Mouse (Mus musculus) 416B (cell line): Measurements from ENCODE around the gene Nck1.

Experiments
- DNase-seq: peaks from one replicate; pipeline ENCODE4 v3.0.0; 2011; ENCODE audit warnings: low read depth

Gene Nck1

DNA sequence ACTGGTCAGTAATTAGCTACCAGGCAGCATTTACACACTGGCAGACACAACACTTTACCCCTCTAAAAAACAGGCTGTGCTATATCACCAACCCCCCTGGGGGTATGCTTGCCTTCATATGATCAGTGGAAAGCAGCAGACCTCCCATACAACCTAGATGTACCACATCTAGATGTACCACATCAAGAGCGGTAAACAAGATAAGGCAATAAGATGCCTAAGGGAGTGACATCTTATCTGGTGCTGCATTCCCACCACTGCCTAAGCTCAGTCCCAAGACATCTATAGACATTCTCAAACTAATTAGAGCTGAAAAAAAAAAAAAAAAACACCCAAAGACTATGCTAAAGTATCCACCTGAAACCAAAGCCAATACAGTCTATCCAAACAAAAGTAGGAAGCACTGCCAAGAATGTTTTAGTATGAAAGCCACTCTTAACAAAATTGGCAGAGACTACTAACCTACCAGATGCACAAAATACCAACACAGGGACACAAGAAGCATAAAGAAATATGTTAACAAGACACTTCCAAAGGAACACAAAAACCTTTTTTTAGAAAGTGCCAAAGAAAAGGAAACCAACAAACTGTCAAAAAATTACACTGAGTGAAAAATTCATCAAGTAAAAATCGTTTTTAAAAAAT lies 10.2 kb downstream of the Nck1 start:
- no peak for DNase-seq

GRCm38 (mm10) chr9:100534686-100535085 lies 11.2 kb downstream of the Nck1 start:
- no peak for DNase-seq

- DNase-seq = no peak
These were observed 13.0 kb downstream of the Nck1 start for GRCm38 (mm10) chr9:100532847-100533505.

GRCm38 (mm10) chr9:100531296-100531695 lies 14.6 kb downstream of the Nck1 start:
- no peak for DNase-seq

DNA sequence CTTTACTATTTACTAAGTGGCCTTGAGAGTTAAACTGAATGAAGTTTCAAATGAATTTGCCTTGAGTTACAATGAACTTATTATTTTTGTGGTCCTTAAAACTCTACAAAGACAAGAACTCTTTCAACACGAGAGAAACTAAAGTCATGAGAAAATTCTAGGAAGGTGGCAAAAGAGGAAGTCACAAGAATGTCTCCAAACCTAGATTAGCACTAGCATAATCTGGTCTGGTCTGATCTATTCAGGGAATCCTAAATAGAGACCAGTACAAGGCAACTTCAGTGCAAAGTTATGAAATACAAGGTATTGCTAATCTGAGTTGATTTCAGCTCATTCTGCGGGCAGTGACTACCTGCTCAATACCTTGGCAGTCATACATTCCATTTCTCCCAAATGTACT lies 20.7 kb downstream of the Nck1 start:
- DNase-seq = no peak

DNA sequence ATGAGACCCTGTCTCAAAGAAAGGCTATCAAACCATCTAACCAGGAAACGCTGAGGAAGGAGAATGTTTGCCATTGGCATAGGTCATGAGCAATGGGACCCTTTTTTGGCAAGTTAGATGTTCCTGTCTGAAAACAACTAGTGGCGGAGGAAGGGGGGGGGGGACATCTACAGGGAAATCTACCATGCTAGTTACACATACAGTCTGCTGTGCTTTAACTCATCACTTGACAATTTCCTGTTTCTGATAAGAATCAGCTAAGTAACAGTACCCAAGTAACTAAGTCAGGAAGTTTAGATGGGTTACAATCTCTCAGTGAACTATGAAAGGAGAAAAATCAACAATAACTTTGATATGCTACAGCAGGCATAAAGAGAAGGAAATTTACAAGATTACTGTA lies 23.9 kb downstream of the Nck1 start:
- peak; percentile 71 for DNase-seq

- peak; percentile 68 for DNase-seq
These were observed 25.3 kb downstream of the Nck1 start for GRCm38 (mm10) chr9:100520586-100520985.

- no peak for DNase-seq
These were observed 25.9 kb downstream of the Nck1 start for GRCm38 (mm10) chr9:100520012-100520411.

- DNase-seq = peak; percentile 70
These were observed 38.4 kb downstream of the Nck1 start for GRCm38 (mm10) chr9:100507581-100507980.

DNA sequence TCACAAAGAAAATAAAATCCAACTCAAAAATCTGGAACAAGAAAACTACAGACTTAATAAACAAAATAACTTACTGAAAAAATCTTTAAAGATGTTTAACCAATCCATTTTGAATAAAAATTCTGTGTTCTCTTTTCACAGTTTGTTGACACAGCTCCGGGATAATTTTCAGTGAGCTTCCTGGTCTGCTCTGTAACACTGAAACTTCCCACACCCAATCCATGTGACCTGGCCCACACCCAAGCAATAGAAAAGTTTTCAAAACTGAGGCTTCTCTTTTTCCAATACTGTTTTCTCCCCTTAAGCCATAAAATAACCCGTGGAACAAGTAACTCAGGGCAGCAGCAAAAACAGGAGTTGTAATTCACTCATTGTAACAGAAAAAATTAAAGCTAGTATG lies 39.3 kb downstream of the Nck1 start:
- no peak for DNase-seq

DNA sequence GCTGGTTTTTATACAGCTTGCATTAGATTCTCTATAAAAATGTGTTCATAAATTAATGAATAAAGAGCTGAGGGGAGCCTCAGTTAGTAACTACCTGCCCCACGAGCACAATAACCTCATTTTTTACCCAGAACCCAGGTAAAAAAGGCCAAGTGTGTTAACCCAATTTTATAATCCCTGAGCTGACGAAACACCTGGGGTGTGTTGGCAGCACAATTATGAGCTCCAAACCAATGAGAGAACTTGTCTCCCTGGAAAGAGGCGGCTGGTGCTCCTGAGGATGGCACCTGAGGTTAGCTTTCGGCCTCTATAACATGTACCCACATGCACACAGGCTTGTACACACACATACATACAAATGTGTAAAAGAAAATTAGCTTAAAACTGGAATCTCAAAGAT lies 40.4 kb downstream of the Nck1 start:
- DNase-seq = no peak

DNA sequence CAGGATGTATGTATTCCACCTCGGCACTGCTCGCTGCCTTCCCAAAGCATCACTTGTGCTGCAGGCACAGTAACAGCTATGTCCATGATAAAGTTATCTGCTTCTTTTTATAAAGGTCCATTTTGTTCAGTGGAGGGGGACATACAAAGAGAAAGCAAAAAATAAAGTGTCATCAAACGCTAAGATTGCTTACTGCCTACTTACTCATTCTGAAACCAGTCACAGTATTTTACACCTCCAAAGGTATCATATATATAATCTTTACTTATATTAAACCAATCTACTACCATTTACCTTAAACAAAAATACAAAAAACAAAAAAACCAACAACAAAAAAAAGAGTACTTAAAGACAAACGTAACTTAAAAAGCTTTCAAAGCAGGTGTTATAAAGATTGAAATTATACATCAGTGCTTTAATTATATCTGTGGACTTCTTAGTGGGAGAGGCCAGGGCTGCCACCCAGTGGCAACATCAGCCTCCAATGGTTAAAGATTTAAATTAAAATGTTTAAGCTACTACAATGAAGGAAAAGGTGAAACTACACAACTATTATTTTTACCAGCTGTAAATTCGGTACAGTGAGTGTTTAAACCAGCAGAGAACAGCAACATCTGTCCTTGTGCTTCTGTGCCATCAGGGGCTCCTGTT lies 52.2 kb downstream of the Nck1 start:
- DNase-seq = no peak

GRCm38 (mm10) chr9:100491424-100491823 lies 54.5 kb downstream of the Nck1 start:
- no peak for DNase-seq

DNA sequence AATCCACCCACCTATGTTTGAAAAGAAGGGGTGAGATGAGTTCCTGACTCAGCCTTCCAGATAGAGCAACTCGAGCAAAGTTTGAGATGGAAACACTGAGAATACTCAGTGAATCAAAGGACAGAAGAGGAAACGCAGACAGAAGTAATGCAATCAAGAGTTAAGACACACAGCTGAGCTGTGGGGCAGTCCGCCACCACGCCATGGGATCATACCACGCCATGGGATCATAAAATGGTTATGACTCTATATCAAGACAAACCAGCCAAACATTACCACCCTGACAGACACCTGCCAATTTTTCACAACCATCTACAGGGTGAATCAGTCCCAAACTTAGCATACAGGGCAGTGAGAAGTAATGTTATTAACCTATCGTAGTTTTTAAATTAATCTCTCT lies 57.0 kb downstream of the Nck1 start:
- no peak for DNase-seq

- no peak for DNase-seq
These were observed 57.7 kb downstream of the Nck1 start for GRCm38 (mm10) chr9:100488056-100488713.

DNA sequence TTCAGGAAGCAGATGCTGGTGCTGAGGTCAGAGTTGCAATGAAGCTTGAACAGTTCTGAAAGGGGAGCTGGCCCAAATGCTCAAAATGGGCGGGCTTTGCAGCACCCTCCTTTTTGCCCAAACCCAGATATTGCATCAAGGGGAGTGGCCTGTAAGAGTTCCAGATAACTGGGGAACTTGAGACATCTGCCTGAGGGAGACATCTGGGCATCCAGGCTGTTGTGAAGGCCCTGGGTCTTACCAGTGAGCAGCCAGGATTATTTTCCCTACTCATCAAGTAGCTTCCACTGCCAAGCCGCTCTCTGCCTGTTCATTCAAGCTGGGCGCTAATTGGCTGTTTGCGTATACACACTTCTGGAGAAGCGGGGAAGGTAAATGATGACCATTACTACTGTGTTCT lies 59.5 kb downstream of the Nck1 start, which contains the start of gene Il20rb:
Il20rb (minus strand) TSS at position 358 of the 400 bp plus-strand sequence.
- peak; percentile 20 for DNase-seq

- DNase-seq = no peak
These were observed 62.6 kb downstream of the Nck1 start for GRCm38 (mm10) chr9:100483318-100483717.

DNA sequence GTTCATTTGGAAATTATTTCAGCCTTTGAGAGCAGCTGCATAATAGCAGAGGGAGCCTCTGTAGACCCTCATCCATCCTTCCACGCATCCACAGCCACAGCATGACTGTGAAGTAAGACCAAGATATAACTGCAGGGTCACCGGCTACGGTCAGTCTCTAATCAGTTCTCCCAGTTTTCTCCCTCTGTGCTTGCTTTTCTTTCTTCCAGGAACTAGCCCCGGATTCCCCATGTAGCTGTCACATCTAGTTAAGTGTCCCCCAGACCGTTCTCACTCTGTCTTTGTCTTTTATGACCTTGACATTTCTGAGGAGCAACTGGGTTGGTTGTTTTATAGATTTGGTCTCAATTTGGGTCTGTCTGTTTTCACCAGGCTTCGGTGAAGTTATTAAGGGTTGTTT lies 64.3 kb downstream of the Nck1 start:
- no peak for DNase-seq

DNA sequence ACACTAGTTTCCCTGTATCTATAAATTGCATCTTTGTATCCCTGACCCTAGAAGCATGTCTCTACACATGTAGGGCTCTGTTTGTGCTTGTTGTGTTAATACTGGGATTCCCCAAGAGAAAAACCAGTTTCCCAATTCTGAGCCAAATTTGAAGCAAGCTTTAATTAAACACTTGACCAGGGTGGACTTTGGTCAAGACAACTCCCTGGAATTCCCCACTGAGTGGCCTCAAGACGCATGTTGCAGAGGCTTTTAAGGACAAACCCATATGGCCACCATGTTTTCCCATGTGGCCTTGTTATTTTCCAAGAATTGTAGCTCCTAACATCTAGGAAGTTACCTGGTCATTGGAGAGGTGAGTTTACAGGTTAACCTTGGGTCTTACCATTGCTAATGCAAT lies 71.9 kb downstream of the Nck1 start:
- no peak for DNase-seq

DNA sequence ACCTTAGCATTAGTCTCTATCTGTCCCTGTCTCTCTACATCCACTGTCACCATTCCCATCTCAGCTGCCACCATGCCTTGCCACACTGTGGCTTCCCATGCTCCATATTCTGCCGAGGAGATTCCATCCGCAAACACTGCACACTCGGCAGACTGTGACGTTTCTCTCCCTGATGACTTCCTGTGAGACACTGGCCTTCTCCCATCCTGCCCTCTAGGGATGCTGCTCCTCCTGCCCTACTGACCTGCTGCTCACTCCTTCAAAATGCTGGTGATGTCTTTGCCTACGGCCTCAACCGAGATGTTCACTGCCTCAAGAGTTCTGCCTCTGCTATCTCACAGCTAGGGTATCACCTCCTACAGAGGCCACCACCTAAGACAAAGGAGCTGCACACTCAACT lies 72.6 kb downstream of the Nck1 start:
- no peak for DNase-seq

GRCm38 (mm10) chr9:100472931-100473330 lies 73.0 kb downstream of the Nck1 start:
- no peak for DNase-seq

DNA sequence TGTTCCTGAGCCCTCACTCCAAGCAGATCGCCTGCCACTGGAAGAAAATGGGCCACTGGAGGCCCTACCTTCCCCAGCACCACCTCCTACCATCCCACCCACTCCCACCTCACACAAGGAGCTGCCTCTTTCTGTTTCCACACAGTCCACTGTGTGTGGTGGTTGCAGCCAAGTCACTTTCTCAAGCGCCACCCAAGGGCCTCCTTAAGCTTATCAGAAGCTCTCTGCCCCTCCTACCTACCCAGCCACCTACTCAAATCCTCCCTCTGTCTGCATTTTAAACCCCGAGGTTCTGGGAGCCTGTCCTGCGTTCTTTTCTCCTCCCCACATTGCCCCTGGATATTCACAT lies 74.4 kb downstream of the Nck1 start:
- DNase-seq = no peak
